Comparison of ENCODE assay signal across 18 mouse cellular contexts in the genomic region with DNA sequence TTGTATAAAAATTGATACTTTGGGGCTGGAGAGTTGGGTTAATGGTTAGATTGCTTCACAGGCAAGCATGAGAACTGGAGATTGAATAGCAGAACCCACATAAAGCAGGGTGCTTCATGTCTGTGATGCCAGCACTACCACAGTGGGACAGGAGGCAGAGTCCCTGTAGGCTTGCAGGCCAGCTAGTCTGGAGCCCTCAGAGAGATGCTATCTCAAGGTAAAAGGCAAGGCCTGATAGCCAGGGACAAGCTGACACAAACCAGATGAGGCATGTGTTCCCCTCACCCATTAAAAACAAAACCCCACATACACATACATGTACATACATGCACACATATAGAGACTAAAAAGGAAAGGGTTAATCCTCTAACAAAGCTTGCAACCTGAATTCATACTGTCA. TPM values are rescaled to one million over a fixed set of nuclear protein-coding genes. Genes with fewer than 3 reads are reported as not detected.
DNase-seq lines count a peak whose midpoint lies in the region; TF ChIP-seq lines count a peak whose summit lies in the region.
"Had no signal": no experiment of that assay in that cellular context is flagged by ENCODE, and none has a peak within 500 bp of the region (broad histone marks: within the 10 kb centered on the region; RNA-seq: fewer than 3 reads in every experiment).

No protein-coding gene starts in this region.

- intact Hi-C loops in heart, postnatal 25 days (cut with DNase I), result no loop called here

- no peak overlapping the region; a peak in 1 of 4 replicates for H3K4me3 ChIP-seq in ES-E14 (ENCODE audit: insufficient read depth in 1 of 2, low read depth in 1 of 2, low read length in 2 of 2, poor library complexity in 1 of 2, severe bottlenecking in 1 of 2)
- H3K4me3 ChIP-seq: embryonic facial prominence, embryonic 10.5 days; embryonic facial prominence, embryonic 12.5 days; forebrain, embryonic 12.5 days had no signal

- H3K36me3 ChIP-seq in ES-E14 (ENCODE audit: control insufficient read depth, insufficient read depth, low read length, poor library complexity, severe bottlenecking), result no peaks in the 10 kb centered on the region
- H3K36me3 ChIP-seq: embryonic facial prominence, embryonic 10.5 days; embryonic facial prominence, embryonic 12.5 days; forebrain, embryonic 12.5 days had no signal

- peak; percentile 51 for DNase-seq in heart, adult 11 months
- DNase-seq in heart, postnatal 25 days (ENCODE audit: low spot score), result no peak
- no peak for DNase-seq in ES-E14 (ENCODE audit: low read depth, low spot score)
- DNase-seq in kidney, adult 9 months, result no peak
- DNase-seq in left cerebral cortex, adult 18-20 months (ENCODE audit: low spot score in 2 of 2), result no peak
- DNase-seq: adrenal gland, adult 8-10 months; adrenal gland, postnatal 14 days; adrenal gland, postnatal 36 days; B cell, adult 2 months; cerebellum, adult 11-12 months; cerebellum, adult 2 months; cerebellum, adult 9-10 months; cerebellum, postnatal 10 days; cerebellum, postnatal 25 days had no signal

- in situ Hi-C loops in ES-E14 (cut with MboI; ENCODE audit: low sequenced_read_pairs in 2 of 2, unreplicated experiment in 2 of 2), result no loop called here

- peak overlapping the region; percentile 64; the same call in 1 of the 2 replicates for H3K9ac ChIP-seq in ES-E14 (ENCODE audit: insufficient read depth, low read depth, low read length, poor library complexity, severe bottlenecking)
- H3K9ac ChIP-seq: embryonic facial prominence, embryonic 12.5 days; forebrain, embryonic 12.5 days had no signal

- H3K27ac ChIP-seq in ES-E14 (ENCODE audit: insufficient read depth, low read depth, low read length, poor library complexity, severe bottlenecking), result no peak overlapping the region
- H3K27ac ChIP-seq: embryonic facial prominence, embryonic 10.5 days; embryonic facial prominence, embryonic 12.5 days; forebrain, embryonic 12.5 days had no signal

- H3K4me1 ChIP-seq in ES-E14 (ENCODE audit: control insufficient read depth in 2 of 2, insufficient read depth in 2 of 2, low read length in 2 of 2, poor library complexity in 1 of 2), result peaks cover 3% of the 10 kb centered on the region in 2 experiments; a peak in 2 of 4 replicates
- H3K4me1 ChIP-seq: embryonic facial prominence, embryonic 12.5 days; forebrain, embryonic 12.5 days had no signal

- no peaks in the 10 kb centered on the region for H3K9me3 ChIP-seq in ES-E14 (ENCODE audit: control insufficient read depth, insufficient read depth, low read depth, low read length)
- H3K9me3 ChIP-seq: embryonic facial prominence, embryonic 10.5 days; embryonic facial prominence, embryonic 12.5 days; forebrain, embryonic 12.5 days had no signal

TF ChIP-seq in ES-E14, 5 proteins besides CTCF, POLR2A, EP300 and RAD21:
- TF ChIP-seq ZNF384 (IDR thresholded peaks at IDR 0.05; ENCODE audit: low read depth, low read length), result no peak
- no peak for TF ChIP-seq ZC3H11A (IDR thresholded peaks at IDR 0.05; ENCODE audit: borderline replicate concordance, low read depth, low read length)
- no peak for TF ChIP-seq MAFK (IDR thresholded peaks at IDR 0.05; ENCODE audit: insufficient read depth, low read depth, low read length)
- TF ChIP-seq CHD2 (IDR thresholded peaks at IDR 0.05; ENCODE audit: low read depth, low read length), result no peak

RNA-seq across cellular contexts. Expression of gene Ccdc162, which starts 41.6 kb away (rescaled TPM):
- total RNA-seq in heart, postnatal 25 days (2021), result under 1 TPM; 0.08 to 0.14 TPM
- 0.40 and 1.2 TPM in 2 replicates for total RNA-seq in ES-E14 (2012; rRNA removed)
- 1 to 10 TPM; 1.5 to 1.7 TPM for total RNA-seq in left cerebral cortex, adult 18-20 months (2021)
- total RNA-seq: MEL had no signal

RNA-seq across cellular contexts. Expression of gene Cep57l1, which starts 51.6 kb away (rescaled TPM):
- 1 to 10 TPM; 2.3 to 3.4 TPM for total RNA-seq in heart, postnatal 25 days (2021)
- 29.3 and 32.0 TPM in 2 replicates for total RNA-seq in ES-E14 (2012; rRNA removed)
- 1 to 10 TPM; 5.4 to 7.3 TPM for total RNA-seq in left cerebral cortex, adult 18-20 months (2021)

RNA-seq across cellular contexts. Expression of gene Sesn1, which starts 51.7 kb away (rescaled TPM):
- total RNA-seq in heart, postnatal 25 days (2021), result 100 to 1,000 TPM; 135 to 137 TPM
- total RNA-seq in ES-E14 (2012; rRNA removed), result 6.8 and 10.0 TPM in 2 replicates
- 10 to 100 TPM; 49.4 to 52.7 TPM for total RNA-seq in left cerebral cortex, adult 18-20 months (2021)
